Mouse (Mus musculus) megakaryocyte, embryonic 14.5 days (primary cell): ENCODE measurements at regions not wholly inside any gene's neighbourhood (a gene's known extent, or its start where the extent isn't known, plus 50 kb on each side); places are given as distances from the start of the nearest gene placed in this dataset.

Source experiments
- FLI1 ChIP-seq: IDR thresholded peaks from 2 replicates; pipeline ENCODE4 v1.6.1; 2012; ENCODE audit warnings: low read length, inconsistent platforms, mixed read lengths
- GATA1 ChIP-seq: IDR thresholded peaks from 3 replicates; pipeline ENCODE4 v1.6.1; 2012; ENCODE audit warnings: mixed read lengths, low read length, inconsistent platforms, borderline replicate concordance

- TF ChIP-seq GATA1 (no peak), FLI1 (no peak)
These were observed 107.8 kb downstream of the Zfp365 start for GRCm38 (mm10) chr10:67804637-67805036.
